Mouse (Mus musculus) heart, adult 8-10 months (tissue): ENCODE results near the gene Pllp. TPM values are rescaled to one million over a fixed set of nuclear protein-coding genes. Genes with fewer than 3 reads are reported as not detected.

Experiments used
- DNase-seq: peaks from one replicate; pipeline ENCODE4 v3.0.0; 2022; ENCODE audit warnings: low spot score
- total RNA-seq, 4 experiments: library from RNA; stranded (reverse); gene quantifications; 2 replicates each; pipeline ENCODE4 v1.2.4; 2022

Pllp gene
- total RNA-seq, 4 experiments from 2014 or later = 0.63 to 0.69 TPM; not detected in 2

DNA sequence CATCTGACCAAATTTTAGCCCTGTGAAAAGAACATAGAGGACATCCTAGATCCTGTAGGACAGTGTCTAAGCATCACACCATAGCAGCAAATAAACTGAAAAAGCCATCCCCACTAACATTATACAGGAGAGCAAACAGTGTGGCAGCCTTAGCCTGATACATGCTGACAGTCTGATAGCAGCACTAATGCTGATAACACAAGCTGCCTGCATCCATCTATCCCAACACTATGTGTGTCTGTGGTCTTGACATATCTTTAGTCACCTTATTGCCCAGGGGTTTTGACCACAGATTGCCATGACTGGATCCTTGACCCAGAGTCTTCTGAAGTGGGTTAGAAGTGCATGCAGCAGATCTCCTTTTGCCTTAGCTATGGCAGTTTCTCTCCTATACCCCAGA is 41.1 kb downstream of the Pllp start:
- DNase-seq = no peak

DNA sequence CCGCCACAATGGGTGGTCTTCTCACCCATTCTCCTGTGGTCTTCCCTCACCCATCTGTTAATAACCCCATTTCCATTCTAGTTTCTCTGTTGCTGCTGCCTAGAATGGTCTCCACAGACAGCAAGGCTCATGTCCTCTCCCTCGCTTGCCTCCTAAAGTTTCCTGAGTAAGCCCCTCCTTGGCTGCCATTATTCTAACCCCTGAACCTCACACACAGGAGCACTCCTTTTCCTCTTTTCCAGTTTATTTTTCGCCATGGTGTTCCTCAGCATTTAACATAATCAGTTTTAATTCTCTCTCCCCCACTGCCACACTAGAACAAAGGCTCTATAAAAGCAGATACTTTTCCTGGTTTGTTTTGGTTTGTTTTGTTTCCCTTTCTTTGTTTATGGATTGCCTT is 43.1 kb downstream of the Pllp start:
- DNase-seq = no peak

DNA sequence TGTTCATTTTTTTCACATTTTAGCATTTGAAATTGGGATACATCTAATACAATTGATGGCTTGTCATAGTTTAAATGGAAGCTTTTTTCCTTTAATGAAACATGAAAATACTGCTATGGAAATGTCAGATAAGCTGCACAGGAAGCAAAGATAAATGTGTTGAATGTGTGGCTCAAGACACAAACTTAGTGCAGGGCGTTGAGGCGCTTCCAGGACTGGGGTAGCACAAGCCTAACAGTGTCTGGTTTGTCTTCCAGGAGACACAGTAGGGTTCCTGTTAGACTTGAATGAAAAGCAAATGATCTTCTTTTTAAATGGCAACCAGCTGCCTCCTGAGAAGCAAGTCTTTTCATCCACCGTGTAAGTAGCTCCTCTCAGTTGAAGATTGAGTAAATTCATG is 46.6 kb downstream of the Pllp start:
- DNase-seq = no peak

GRCm38 (mm10) chr8:94646165-94646564 is 49.9 kb downstream of the Pllp start:
- DNase-seq = no peak

DNA sequence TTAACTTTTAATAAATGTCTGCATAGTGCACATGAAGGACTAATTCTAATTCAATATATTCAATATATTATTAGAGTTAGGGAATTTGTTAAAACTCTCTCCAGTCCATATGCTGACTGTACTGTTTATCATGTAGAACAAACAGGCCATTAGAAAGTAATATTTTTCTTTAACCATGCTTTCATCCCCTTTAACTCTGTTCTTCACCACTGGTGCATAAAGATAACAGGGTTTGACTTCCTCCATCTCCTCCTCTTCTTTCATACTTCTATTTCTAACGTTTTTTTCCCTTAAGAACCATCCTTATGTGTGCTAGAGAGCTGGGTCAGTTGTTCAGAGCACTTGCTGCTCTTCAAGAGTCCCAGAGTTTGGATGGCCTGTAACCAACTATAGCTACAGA is 50.9 kb downstream of the Pllp start:
- DNase-seq = no peak

DNA sequence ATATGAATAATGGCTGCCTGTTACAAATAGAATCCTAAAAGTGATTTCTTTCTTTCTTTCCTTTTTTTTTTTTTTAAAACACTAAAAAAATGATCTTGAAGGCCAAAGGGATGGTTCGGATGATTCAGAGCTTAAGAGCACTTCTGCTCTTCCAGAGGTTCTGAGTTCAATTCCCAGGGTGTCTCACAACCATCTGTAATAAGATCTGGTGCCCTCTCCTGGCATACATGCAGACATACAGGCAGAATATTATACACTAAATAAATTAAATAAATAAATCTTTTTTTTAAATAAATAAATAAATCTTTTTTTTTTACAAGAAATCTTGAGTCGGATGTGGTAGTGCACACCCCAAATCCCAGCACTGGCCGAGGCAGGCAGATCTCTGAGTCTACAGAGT is 54.1 kb downstream of the Pllp start:
- DNase-seq = no peak

- DNase-seq = no peak
Measured at GRCm38 (mm10) chr8:94641183-94641582, 54.9 kb downstream of the Pllp start.

GRCm38 (mm10) chr8:94634211-94634610 is 61.9 kb downstream of the Pllp start:
- DNase-seq = no peak

DNA sequence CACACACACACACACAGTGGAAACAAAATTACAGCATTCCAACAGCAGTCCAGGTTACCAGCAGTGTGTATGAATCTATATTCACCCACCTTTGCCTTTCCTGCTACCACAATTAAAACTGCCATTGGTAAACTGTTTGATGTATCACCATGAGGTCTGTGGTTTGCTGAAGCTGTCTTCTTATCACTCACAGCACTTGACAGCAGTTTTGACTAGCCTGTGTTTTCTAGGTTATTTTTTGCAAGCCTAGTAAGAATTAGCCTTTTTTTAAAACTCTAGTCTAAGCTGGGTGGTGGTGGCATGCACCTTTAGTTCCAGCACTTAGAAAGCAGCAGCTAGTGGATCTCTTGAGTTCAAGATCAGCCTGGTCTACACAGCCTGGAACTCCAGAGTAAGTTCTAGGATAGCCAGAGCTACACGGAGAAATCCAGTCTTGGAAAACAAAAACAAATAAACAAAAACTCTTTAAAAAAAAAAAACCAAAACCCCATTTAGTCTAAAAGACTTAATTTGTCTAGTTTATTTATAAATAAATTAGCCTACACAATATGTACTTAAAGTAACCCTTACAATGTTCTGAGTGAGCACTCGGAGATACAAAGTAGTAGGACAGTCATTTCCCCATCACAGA is 62.4 kb downstream of the Pllp start:
- no peak for DNase-seq

Other genes with a start within 250 kb of the Pllp start
- gene Cpne2, start 163.3 kb downstream of the Pllp start, total RNA-seq = 1 to 10 TPM; 3.7 to 5.0 (median 4.5) TPM
- gene Rspry1, start 94.3 kb downstream of the Pllp start, total RNA-seq = 10 to 100 TPM in 1 of 4 experiments, 1 to 10 TPM in 3; 8.9 to 10.5 (median 9.5) TPM
- gene Fam192a, start 94.3 kb downstream of the Pllp start, total RNA-seq = 10 to 100 TPM; 19.1 to 25.6 (median 19.5) TPM
- gene Arl2bp, start 29.7 kb downstream of the Pllp start, total RNA-seq = 100 to 1,000 TPM in 2 of 4 experiments, 10 to 100 TPM in 2; 83.0 to 101 (median 92.4) TPM
- gene Ccl22, start 49.3 kb upstream of the Pllp start, total RNA-seq = not detected
- 1 to 10 TPM; 5.7 to 8.2 (median 7.2) TPM for gene Cx3cl1, start 75.7 kb upstream of the Pllp start, total RNA-seq
- gene Ccl17, start 114.2 kb upstream of the Pllp start, total RNA-seq = not detected
- 100 to 1,000 TPM; 675 to 794 (median 735) TPM for gene Coq9, start 142.0 kb upstream of the Pllp start, total RNA-seq
- gene Ciapin1, start 142.1 kb upstream of the Pllp start, total RNA-seq = 10 to 100 TPM; 72.2 to 85.6 (median 78.5) TPM
- 10 to 100 TPM; 65.4 to 71.4 (median 68.7) TPM for gene Polr2c, start 161.2 kb upstream of the Pllp start, total RNA-seq
- gene Dok4, start 180.1 kb upstream of the Pllp start, total RNA-seq = 10 to 100 TPM in 3 of 4 experiments, 1 to 10 TPM in 1; 9.2 to 15.2 (median 14.8) TPM
- 1 to 10 TPM; 3.0 to 5.7 (median 4.4) TPM for gene Ccdc102a, start 221.8 kb upstream of the Pllp start, total RNA-seq
- gene Adgrg5, start 227.4 kb upstream of the Pllp start, total RNA-seq = under 1 TPM in 1 of 4 experiments, not detected in 3; 0.57 TPM